Mouse (Mus musculus): ENCODE results near the gene Serpina1b. TPM values are rescaled to one million over a fixed set of nuclear protein-coding genes. Genes with fewer than 3 reads are reported as not detected.
"Not testable (repeated sequence)": the region's sequence is repeated elsewhere in the genome, so short reads cannot be mapped to it uniquely, and the experiment has no call there.

Gene Serpina1b
- 4.0 TPM in 1 of 2 replicates, not detected in the other for polyA plus RNA-seq (2015; fragmentation: Nextera tagmentation; extraction: Ambion mirVana)

DNA sequence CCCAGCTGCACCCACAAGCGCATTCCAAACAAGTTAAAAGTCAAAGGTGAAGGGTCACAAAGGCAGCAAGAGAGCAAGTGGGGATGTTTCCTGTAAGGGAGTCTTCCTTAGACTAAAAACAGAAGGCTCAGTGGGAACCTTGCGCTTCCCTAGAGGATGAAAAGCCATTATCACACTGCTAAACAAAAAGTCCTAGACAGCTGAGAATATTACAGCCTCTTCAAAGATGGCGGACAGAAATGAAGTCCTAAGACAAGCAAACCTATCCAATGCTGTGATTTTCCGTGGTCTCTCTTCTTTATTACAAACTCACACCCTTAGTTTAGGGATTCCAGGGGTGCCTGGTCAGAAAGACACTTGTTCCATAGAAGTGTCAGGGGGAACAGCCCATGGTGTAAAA, at the start of gene Serpina1b:
Gene Serpina1b (minus strand): TSS at position 101 of the 400 bp plus-strand sequence.
- H3K9me3 ChIP-seq; H3K27ac ChIP-seq; H3K4me2 ChIP-seq; H3K9ac ChIP-seq; H3K4me3 ChIP-seq; H3K36me3 ChIP-seq (replicated peaks); H3K27me3 ChIP-seq (replicated peaks); H3K4me1 ChIP-seq; ATAC-seq (replicated peaks): not testable (repeated sequence)
- WGBS = 83% methylated on average over 4 of the region's 4 CpGs

GRCm38 (mm10) chr12:103866873-103867272, 36.7 kb upstream of the Serpina1b start:
- not testable (repeated sequence) for H3K9ac ChIP-seq; H3K27me3 ChIP-seq (replicated peaks); H3K36me3 ChIP-seq (replicated peaks); H3K4me2 ChIP-seq; H3K9me3 ChIP-seq; H3K27ac ChIP-seq; H3K4me1 ChIP-seq; H3K4me3 ChIP-seq; ATAC-seq (replicated peaks)
- WGBS = 95% methylated on average over 1 of the region's 1 CpGs

DNA sequence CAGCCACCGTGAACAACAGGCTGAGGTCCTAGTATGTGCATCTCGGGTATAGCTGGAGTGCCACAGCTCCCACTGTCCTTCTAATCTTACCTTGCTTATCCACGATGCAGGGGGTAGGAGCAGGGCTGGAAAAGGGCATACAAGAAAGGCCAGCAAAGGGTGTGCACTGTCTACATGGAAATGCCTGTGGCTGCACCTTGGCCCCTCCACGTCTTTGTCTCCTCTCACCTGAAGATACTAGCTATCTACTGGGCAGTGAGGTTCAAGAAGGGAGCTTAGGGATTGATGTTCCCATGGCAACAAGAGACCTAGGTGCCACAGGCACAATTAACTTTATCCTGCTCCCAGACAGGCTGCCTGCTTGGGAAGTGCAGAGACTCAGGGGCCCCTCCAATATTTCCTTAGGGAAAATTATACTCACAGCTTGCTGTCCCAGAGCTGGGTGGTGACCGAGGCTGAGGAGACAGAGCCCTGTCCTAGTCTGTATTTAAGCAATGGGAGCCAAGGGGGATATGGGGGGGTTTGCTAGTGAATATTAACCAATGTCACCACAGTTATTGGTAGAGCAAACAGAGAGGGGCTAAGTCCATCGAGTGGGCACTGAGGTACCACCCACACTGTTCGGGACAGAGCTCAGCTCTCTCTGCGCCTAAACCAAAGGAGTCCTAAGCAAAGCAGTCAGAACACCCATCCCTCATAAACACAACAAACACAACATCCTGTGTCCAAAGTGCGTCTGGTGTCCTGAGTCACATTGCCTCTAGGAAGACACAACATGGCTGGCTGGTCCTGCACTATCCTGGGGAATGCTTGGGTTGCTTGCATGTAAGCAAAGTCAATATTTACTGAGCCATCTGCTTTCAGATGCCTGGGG, 33.2 kb upstream of the Serpina1b start, which contains the start of gene Serpina1a:
Gene Serpina1a (minus strand): TSS at position 462 of the 874 bp plus-strand sequence.
- not testable (repeated sequence) for ATAC-seq (replicated peaks); H3K9me3 ChIP-seq; H3K9ac ChIP-seq; H3K27me3 ChIP-seq (replicated peaks); H3K4me3 ChIP-seq; H3K27ac ChIP-seq; H3K36me3 ChIP-seq (replicated peaks); H3K4me2 ChIP-seq; H3K4me1 ChIP-seq
- 88% methylated on average over 9 of the region's 9 CpGs for WGBS

- no peak overlapping the region for H3K4me3 ChIP-seq
- no peak for ATAC-seq (replicated peaks)
- no peak overlapping the region for H3K27ac ChIP-seq
- H3K27me3 ChIP-seq (replicated peaks) = no peaks in the 10 kb centered on the region
- H3K4me2 ChIP-seq = no peak overlapping the region
- 73% methylated on average over 3 of the region's 3 CpGs for WGBS
- H3K9ac ChIP-seq = no peak overlapping the region
- H3K4me1 ChIP-seq = no peaks in the 10 kb centered on the region
- H3K9me3 ChIP-seq = no peaks in the 10 kb centered on the region
- no peaks in the 10 kb centered on the region for H3K36me3 ChIP-seq (replicated peaks)
Observed at GRCm38 (mm10) chr12:103860976-103861375, 30.8 kb upstream of the Serpina1b start.

- WGBS = 85% methylated on average over 3 of the region's 4 CpGs
- not testable (repeated sequence) for H3K4me1 ChIP-seq; H3K4me2 ChIP-seq; H3K27ac ChIP-seq; H3K9ac ChIP-seq; H3K9me3 ChIP-seq; ATAC-seq (replicated peaks); H3K4me3 ChIP-seq; H3K27me3 ChIP-seq (replicated peaks); H3K36me3 ChIP-seq (replicated peaks)
Observed at GRCm38 (mm10) chr12:103860571-103860970, 30.4 kb upstream of the Serpina1b start.

GRCm38 (mm10) chr12:103859584-103859983, 29.4 kb upstream of the Serpina1b start:
- 77% methylated on average over 3 of the region's 3 CpGs for WGBS

GRCm38 (mm10) chr12:103853032-103853431, 22.9 kb upstream of the Serpina1b start:
- not testable (repeated sequence) for H3K4me1 ChIP-seq; H3K4me3 ChIP-seq; H3K9ac ChIP-seq; H3K4me2 ChIP-seq; H3K27ac ChIP-seq; ATAC-seq (replicated peaks); H3K27me3 ChIP-seq (replicated peaks); H3K9me3 ChIP-seq; H3K36me3 ChIP-seq (replicated peaks)
- WGBS = 79% methylated on average over 2 of the region's 2 CpGs

More at GRCm38 (mm10) chr12:103859584-103859983, 29.4 kb upstream of the Serpina1b start:
- not testable (repeated sequence) for H3K27me3 ChIP-seq (replicated peaks); H3K36me3 ChIP-seq (replicated peaks); H3K9ac ChIP-seq; H3K4me1 ChIP-seq; H3K4me2 ChIP-seq; H3K4me3 ChIP-seq; H3K27ac ChIP-seq; H3K9me3 ChIP-seq; ATAC-seq (replicated peaks)

DNA sequence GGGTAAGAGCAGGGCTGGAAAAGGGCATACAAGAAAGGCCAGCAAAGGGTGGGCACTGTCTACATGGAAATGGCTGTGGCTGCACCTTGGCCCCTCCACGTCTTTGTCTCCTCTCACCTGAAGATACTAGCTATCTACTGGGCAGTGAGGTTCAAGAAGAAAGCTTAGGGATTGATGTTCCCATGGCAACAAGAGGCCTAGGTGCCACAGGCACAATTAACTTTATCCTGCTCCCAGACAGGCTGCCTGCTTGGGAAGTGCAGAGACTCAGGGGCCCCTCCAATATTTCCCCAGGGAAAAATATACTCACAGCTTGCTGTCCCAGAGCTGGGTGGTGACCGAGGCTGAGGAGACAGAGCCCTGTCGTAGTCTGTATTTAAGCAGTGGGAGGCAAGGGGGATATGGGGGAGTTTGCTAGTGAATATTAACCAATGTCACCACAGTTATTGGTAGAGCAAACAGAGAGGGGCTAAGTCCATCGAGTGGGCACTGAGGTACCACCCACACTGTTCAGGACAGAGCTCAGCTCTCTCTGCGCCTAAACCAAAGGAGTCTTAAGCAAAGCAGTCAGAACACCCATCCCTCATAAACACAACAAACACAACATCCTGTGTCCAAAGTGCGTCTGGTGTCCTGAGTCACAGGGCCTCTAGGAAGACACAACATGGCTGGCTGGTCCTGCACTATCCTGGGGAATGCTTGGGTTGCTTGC, 2.4 kb downstream of the Serpina1b start:
- H3K9ac ChIP-seq; H3K4me2 ChIP-seq; H3K36me3 ChIP-seq (replicated peaks); H3K4me3 ChIP-seq; H3K27ac ChIP-seq; ATAC-seq (replicated peaks); H3K4me1 ChIP-seq; H3K9me3 ChIP-seq; H3K27me3 ChIP-seq (replicated peaks): not testable (repeated sequence)
- 87% methylated on average over 6 of the region's 6 CpGs for WGBS

GRCm38 (mm10) chr12:103823826-103824225, 6.3 kb downstream of the Serpina1b start:
- H3K9me3 ChIP-seq; H3K4me1 ChIP-seq; H3K4me2 ChIP-seq; ATAC-seq (replicated peaks); H3K36me3 ChIP-seq (replicated peaks); H3K27me3 ChIP-seq (replicated peaks); H3K9ac ChIP-seq; H3K27ac ChIP-seq; H3K4me3 ChIP-seq: not testable (repeated sequence)
- 80% methylated on average over 5 of the region's 5 CpGs for WGBS

GRCm38 (mm10) chr12:103773246-103773851, 56.8 kb downstream of the Serpina1b start, which contains the start of gene Serpina1d:
TSS of gene Serpina1d (minus strand) at chr12:103773592.
- H3K4me1 ChIP-seq; H3K9ac ChIP-seq; H3K36me3 ChIP-seq (replicated peaks); H3K27ac ChIP-seq; H3K4me3 ChIP-seq; H3K9me3 ChIP-seq; H3K4me2 ChIP-seq; H3K27me3 ChIP-seq (replicated peaks); ATAC-seq (replicated peaks): not testable (repeated sequence)
- 85% methylated on average over 6 of the region's 6 CpGs for WGBS

GRCm38 (mm10) chr12:103770597-103770996, 59.6 kb downstream of the Serpina1b start:
- H3K9ac ChIP-seq; H3K4me3 ChIP-seq; H3K4me1 ChIP-seq; ATAC-seq (replicated peaks); H3K9me3 ChIP-seq; H3K27ac ChIP-seq; H3K4me2 ChIP-seq; H3K27me3 ChIP-seq (replicated peaks); H3K36me3 ChIP-seq (replicated peaks): not testable (repeated sequence)
- 79% methylated on average over 1 of the region's 1 CpGs for WGBS

DNA sequence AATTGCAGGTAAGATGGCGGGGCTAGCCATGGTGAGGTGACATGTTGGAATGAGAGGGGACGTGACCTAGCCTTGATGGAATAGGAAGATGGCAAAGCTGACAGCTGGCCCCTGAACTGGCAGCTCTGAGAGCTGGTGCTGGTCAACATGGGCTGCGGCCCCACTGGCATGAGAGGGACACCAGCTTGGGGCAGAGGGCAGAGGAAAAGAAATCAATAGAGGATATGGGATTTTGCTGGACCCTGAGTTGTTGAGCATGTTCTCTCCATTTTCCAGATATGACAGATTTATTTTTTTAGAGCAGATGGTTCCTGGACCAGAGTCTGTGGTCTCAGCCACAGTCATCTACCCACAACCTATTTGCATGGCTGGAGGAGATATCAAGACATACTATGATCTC, 67.1 kb downstream of the Serpina1b start:
- ATAC-seq (replicated peaks); H3K4me1 ChIP-seq; H3K27me3 ChIP-seq (replicated peaks); H3K4me2 ChIP-seq; H3K4me3 ChIP-seq; H3K9ac ChIP-seq; H3K9me3 ChIP-seq; H3K27ac ChIP-seq; H3K36me3 ChIP-seq (replicated peaks): not testable (repeated sequence)
- 84% methylated on average over 3 of the region's 3 CpGs for WGBS
